Mouse (Mus musculus) embryonic facial prominence, embryonic 12.5 days (tissue): ENCODE data around the gene Tnfrsf14. TPM values are rescaled to one million over a fixed set of nuclear protein-coding genes. Genes with fewer than 3 reads are reported as not detected.
A peak's percentile ranks its signal among the peaks of the same experiment; 100 is the strongest.

Experiments used
- ATAC-seq: fragments of 200-750 bp; cut with Nextera tagmentation; 2 replicates; pipeline ENCODE4 v1.8.0; 2017; ENCODE audit not compliant: insufficient number of reproducible peaks, insufficient read depth, low FRiP score, low TSS enrichment
- H3K27ac ChIP-seq: fragments of 300-500 bp; sonication (generic); 2 replicates; pipeline ENCODE4 v1.5.1; 2016; ENCODE audit warnings: mild to moderate bottlenecking
- H3K27me3 ChIP-seq: fragments of 300-500 bp; sonication (generic); 2 replicates; pipeline ENCODE4 v1.6.1; 2016; ENCODE audit warnings: mild to moderate bottlenecking, moderate library complexity
- H3K36me3 ChIP-seq: fragments of 300-500 bp; sonication (generic); 2 replicates; pipeline ENCODE4 v1.6.1; 2016; ENCODE audit warnings: mild to moderate bottlenecking
- H3K4me1 ChIP-seq: fragments of 300-500 bp; sonication (generic); 2 replicates; pipeline ENCODE4 v1.6.1; 2016
- H3K4me2 ChIP-seq: fragments of 300-500 bp; sonication (generic); replicated peaks from 2 replicates; pipeline ENCODE4 v1.6.1; 2016; ENCODE audit warnings: mild to moderate bottlenecking, moderate library complexity
- H3K4me3 ChIP-seq: fragments of 300-500 bp; sonication (generic); 2 replicates; pipeline ENCODE4 v1.5.1; 2016; ENCODE audit warnings: mild to moderate bottlenecking
- H3K9ac ChIP-seq: fragments of 300-500 bp; sonication (generic); 2 replicates; pipeline ENCODE4 v1.6.1; 2016; ENCODE audit warnings: mild to moderate bottlenecking, moderate library complexity
- H3K9me3 ChIP-seq: fragments of 300-500 bp; sonication (generic); 2 replicates; pipeline ENCODE4 v1.6.1; 2016; ENCODE audit warnings: mild to moderate bottlenecking, moderate library complexity
- WGBS: fragments of 180-500 bp; shearing (Covaris S2); methylation state at CpG from one replicate; pipeline ENCODE4 v1.1.7; 2016; 5-methylcytosine and 5-hydroxymethylcytosine counted together
- polyA plus RNA-seq: library from polyadenylated mRNA; unstranded; fragments of >200 nt; fragmentation: Nextera tagmentation; extraction: Ambion mirVana; gene quantifications from 2 replicates; pipeline ENCODE4 v1.2.1, GENCODE M21; 2016

Tnfrsf14 gene
- polyA plus RNA-seq, 1 experiment from 2014 or later: 1.2 TPM

- WGBS: 24% methylated on average over 15 of the region's 15 CpGs
- ATAC-seq: no peak
- Histone ChIP-seq H3K27ac (no peak overlapping the region), H3K27me3 (no peaks in the 10 kb centered on the region), H3K36me3 (no peaks in the 10 kb centered on the region), H3K4me2 (no peak overlapping the region), H3K9me3 (no peaks in the 10 kb centered on the region), H3K9ac (no peak overlapping the region), H3K4me3 (no peak overlapping the region), H3K4me1 (peaks cover 17% of the 10 kb centered on the region; the same call in 1 of the 2 replicates)
Observed at GRCm38 (mm10) chr4:154910606-154911522, 17.5 kb downstream of the Tnfrsf14 start.

- Histone ChIP-seq H3K4me2 (no peak overlapping the region), H3K36me3 (no peaks in the 10 kb centered on the region), H3K27ac (no peak overlapping the region), H3K9me3 (no peaks in the 10 kb centered on the region), H3K4me1 (peaks cover 23% of the 10 kb centered on the region; the same call in 1 of the 2 replicates), H3K27me3 (no peaks in the 10 kb centered on the region), H3K4me3 (no peak overlapping the region), H3K9ac (no peak overlapping the region)
- ATAC-seq: no peak
- 88% methylated on average over 5 of the region's 5 CpGs for WGBS
Observed at GRCm38 (mm10) chr4:154908490-154908889, 19.9 kb downstream of the Tnfrsf14 start.

GRCm38 (mm10) chr4:154907833-154908232, 20.5 kb downstream of the Tnfrsf14 start:
- Histone ChIP-seq H3K4me3 (no peak overlapping the region), H3K27ac (peak overlapping the region; percentile 64; the same call in 1 of the 2 replicates), H3K4me2 (no peak overlapping the region; the same call in 1 of the 2 replicates), H3K4me1 (peaks cover 23% of the 10 kb centered on the region; the same call in 1 of the 2 replicates), H3K27me3 (no peaks in the 10 kb centered on the region), H3K36me3 (no peaks in the 10 kb centered on the region), H3K9me3 (no peaks in the 10 kb centered on the region), H3K9ac (no peak overlapping the region)
- ATAC-seq: no peak; the same call in 1 of the 2 replicates
- WGBS: 45% methylated on average over 17 of the region's 17 CpGs

GRCm38 (mm10) chr4:154904185-154905071, 23.9 kb downstream of the Tnfrsf14 start:
- Histone ChIP-seq H3K27me3 (no peaks in the 10 kb centered on the region), H3K4me1 (0 out of 2 replicates have a peak, but pooled peaks cover 11% of the 10 kb centered on the region), H3K4me2 (peak overlapping the region; percentile 78), H3K27ac (peak overlapping the region; percentile 58; the same call in 1 of the 2 replicates), H3K36me3 (no peaks in the 10 kb centered on the region), H3K9me3 (no peaks in the 10 kb centered on the region), H3K9ac (peak overlapping the region; percentile 57), H3K4me3 (peak overlapping the region; percentile 47)
- peak; percentile 87 for ATAC-seq
- 1% methylated on average over 16 of the region's 16 CpGs for WGBS

GRCm38 (mm10) chr4:154902371-154902770, 26.0 kb downstream of the Tnfrsf14 start:
- no peaks in the 10 kb centered on the region for H3K36me3 ChIP-seq
- H3K9ac ChIP-seq: no peak overlapping the region
- peaks cover 18% of the 10 kb centered on the region for H3K4me1 ChIP-seq
- no peak for ATAC-seq
- H3K27me3 ChIP-seq: no peaks in the 10 kb centered on the region
- WGBS: 83% methylated on average over 2 of the region's 2 CpGs
- no peak overlapping the region for H3K27ac ChIP-seq
- no peak overlapping the region for H3K4me3 ChIP-seq
- no peak overlapping the region for H3K4me2 ChIP-seq
- H3K9me3 ChIP-seq: no peaks in the 10 kb centered on the region

- Histone ChIP-seq H3K27me3 (no peaks in the 10 kb centered on the region), H3K9ac (peak within 1 kb of the TSS; percentile 76), H3K9me3 (no peaks in the 10 kb centered on the region), H3K4me3 (peak within 1 kb of the TSS; percentile 57), H3K4me1 (peaks cover 16% of the 10 kb centered on the region), H3K27ac (peak within 1 kb of the TSS; percentile 24), H3K36me3 (no peaks in the 10 kb centered on the region), H3K4me2 (peak within 1 kb of the TSS; percentile 77)
- WGBS: 3% methylated on average over 43 of the region's 43 CpGs
- peak; percentile 92 for ATAC-seq
Observed at GRCm38 (mm10) chr4:154898506-154899446, 29.6 kb downstream of the Tnfrsf14 start, which contains the start of gene Fam213b. TSS of gene Fam213b (minus strand) at chr4:154899135.

- peak overlapping the region; percentile 77 for H3K4me2 ChIP-seq
- peaks cover 16% of the 10 kb centered on the region for H3K4me1 ChIP-seq
- no peak for ATAC-seq
- H3K9ac ChIP-seq: peak overlapping the region; percentile 76
- H3K27ac ChIP-seq: no peak overlapping the region
- no peaks in the 10 kb centered on the region for H3K27me3 ChIP-seq
- H3K4me3 ChIP-seq: peak overlapping the region; percentile 57
- 69% methylated on average over 6 of the region's 6 CpGs for WGBS
- no peaks in the 10 kb centered on the region for H3K9me3 ChIP-seq
- no peaks in the 10 kb centered on the region for H3K36me3 ChIP-seq
Observed at GRCm38 (mm10) chr4:154897676-154898465, 30.5 kb downstream of the Tnfrsf14 start.

GRCm38 (mm10) chr4:154895549-154895948, 32.8 kb downstream of the Tnfrsf14 start:
- Histone ChIP-seq H3K36me3 (no peaks in the 10 kb centered on the region), H3K27ac (no peak overlapping the region), H3K27me3 (no peaks in the 10 kb centered on the region), H3K4me2 (no peak overlapping the region), H3K9me3 (no peaks in the 10 kb centered on the region), H3K4me3 (no peak overlapping the region), H3K4me1 (peaks cover 16% of the 10 kb centered on the region), H3K9ac (no peak overlapping the region)
- WGBS: 80% methylated on average over 5 of the region's 5 CpGs
- no peak for ATAC-seq

- Histone ChIP-seq H3K4me3 (no peak overlapping the region), H3K4me2 (no peak overlapping the region), H3K9me3 (no peaks in the 10 kb centered on the region), H3K36me3 (no peaks in the 10 kb centered on the region), H3K27me3 (no peaks in the 10 kb centered on the region), H3K4me1 (0 out of 2 replicates have a peak, but pooled peaks cover 6% of the 10 kb centered on the region), H3K9ac (no peak overlapping the region), H3K27ac (no peak overlapping the region)
- no peak for ATAC-seq
- WGBS: 93% methylated on average over 14 of the region's 14 CpGs
Observed at GRCm38 (mm10) chr4:154890887-154891286, 37.5 kb downstream of the Tnfrsf14 start.

- Histone ChIP-seq H3K27ac (no peak overlapping the region), H3K27me3 (no peaks in the 10 kb centered on the region), H3K9ac (no peak overlapping the region), H3K4me1 (0 out of 2 replicates have a peak, but pooled peaks cover 6% of the 10 kb centered on the region), H3K4me2 (no peak overlapping the region), H3K9me3 (no peaks in the 10 kb centered on the region), H3K4me3 (no peak overlapping the region), H3K36me3 (no peaks in the 10 kb centered on the region)
- ATAC-seq: no peak
- WGBS: 81% methylated on average over 15 of the region's 15 CpGs
Observed at GRCm38 (mm10) chr4:154887593-154888250, 40.6 kb downstream of the Tnfrsf14 start.
